Mouse (Mus musculus): ENCODE data around the gene Dnajc5. TPM values are rescaled to one million over a fixed set of nuclear protein-coding genes. Genes with fewer than 3 reads are reported as not detected.

The Dnajc5 gene
- 206 and 217 TPM in 2 replicates for polyA plus RNA-seq (2015; fragmentation: Nextera tagmentation; extraction: Ambion mirVana)

GRCm38 (mm10) chr2:181520118-181520935 is at the start of gene Dnajc5:
Gene Dnajc5, plus strand, starts transcription at chr2:181520485.
- under 1% methylated on average over 74 of the region's 74 CpGs for WGBS
- peaks cover 41% of the 10 kb centered on the region for H3K4me1 ChIP-seq (replicated peaks)
- peak; percentile 97 for ATAC-seq (ENCODE audit: low FRiP score)
- H3K27ac ChIP-seq = peak within 1 kb of the TSS; percentile 98
- peak within 1 kb of the TSS; percentile 70 for H3K4me3 ChIP-seq
- H3K9me3 ChIP-seq = no peaks in the 10 kb centered on the region
- peak within 1 kb of the TSS; percentile 81 for H3K4me2 ChIP-seq
- H3K36me3 ChIP-seq = peaks cover 23% of the 10 kb centered on the region
- peak within 1 kb of the TSS; percentile 88 for H3K9ac ChIP-seq
- no peaks in the 10 kb centered on the region for H3K27me3 ChIP-seq

DNA sequence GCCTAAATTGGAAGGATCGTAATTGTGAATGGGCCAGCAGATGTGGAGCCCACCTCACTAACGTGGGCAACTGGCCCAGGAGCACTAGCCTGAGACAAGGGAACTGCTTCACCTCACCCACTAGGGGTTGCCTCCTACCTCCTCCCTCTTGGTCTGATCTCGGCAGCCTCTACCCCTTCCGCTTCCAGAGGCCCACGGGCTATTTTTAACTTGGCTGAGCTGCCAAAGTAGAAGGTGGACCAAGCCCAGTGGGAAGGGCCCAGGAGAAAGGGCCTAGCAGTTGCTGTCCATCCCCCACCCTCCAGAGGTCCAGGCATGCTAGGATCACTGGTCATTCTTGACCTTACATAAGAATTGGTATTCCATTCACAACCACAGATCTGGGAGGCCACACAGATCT is 49.0 kb upstream of the Dnajc5 start:
- Histone ChIP-seq H3K9me3 (no peaks in the 10 kb centered on the region), H3K4me2 (no peak overlapping the region), H3K27me3 (no peaks in the 10 kb centered on the region), H3K4me1 (replicated peaks) (no peaks in the 10 kb centered on the region), H3K36me3 (no peaks in the 10 kb centered on the region), H3K9ac (no peak overlapping the region), H3K27ac (no peak overlapping the region), H3K4me3 (no peak overlapping the region)
- no peak for ATAC-seq (ENCODE audit: low FRiP score)
- 63% methylated on average over 5 of the region's 5 CpGs for WGBS

- no peak overlapping the region for H3K27ac ChIP-seq
- WGBS = 81% methylated on average over 1 of the region's 1 CpGs
- no peak overlapping the region for H3K9ac ChIP-seq
- no peaks in the 10 kb centered on the region for H3K27me3 ChIP-seq
- no peak for ATAC-seq (ENCODE audit: low FRiP score)
- H3K9me3 ChIP-seq = no peaks in the 10 kb centered on the region
- H3K36me3 ChIP-seq = no peaks in the 10 kb centered on the region
- H3K4me3 ChIP-seq = no peak overlapping the region
- H3K4me1 ChIP-seq (replicated peaks) = no peaks in the 10 kb centered on the region
- no peak overlapping the region for H3K4me2 ChIP-seq
Observed at GRCm38 (mm10) chr2:181472256-181472827, 47.9 kb upstream of the Dnajc5 start.

DNA sequence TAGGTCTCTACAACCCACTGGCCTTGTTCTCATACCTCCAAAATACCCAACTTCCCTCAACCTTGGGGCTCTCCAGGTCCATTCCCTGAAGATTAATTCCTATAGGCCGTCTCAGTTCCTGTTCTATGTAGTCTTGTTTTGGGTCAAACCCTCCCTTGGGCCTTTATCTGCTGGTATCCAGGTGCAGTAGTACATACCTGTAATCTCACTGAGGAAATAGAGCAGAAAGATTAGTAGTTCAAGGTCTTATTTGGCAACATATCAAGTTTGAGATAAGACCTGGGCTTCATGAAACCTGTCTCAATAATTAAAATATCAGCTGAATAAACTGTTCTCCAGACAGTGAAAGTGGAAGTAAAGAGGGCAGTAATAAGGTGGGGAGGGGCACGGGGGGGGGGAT is 37.2 kb upstream of the Dnajc5 start:
- no peak overlapping the region for H3K27ac ChIP-seq
- 57% methylated on average over 2 of the region's 2 CpGs for WGBS

DNA sequence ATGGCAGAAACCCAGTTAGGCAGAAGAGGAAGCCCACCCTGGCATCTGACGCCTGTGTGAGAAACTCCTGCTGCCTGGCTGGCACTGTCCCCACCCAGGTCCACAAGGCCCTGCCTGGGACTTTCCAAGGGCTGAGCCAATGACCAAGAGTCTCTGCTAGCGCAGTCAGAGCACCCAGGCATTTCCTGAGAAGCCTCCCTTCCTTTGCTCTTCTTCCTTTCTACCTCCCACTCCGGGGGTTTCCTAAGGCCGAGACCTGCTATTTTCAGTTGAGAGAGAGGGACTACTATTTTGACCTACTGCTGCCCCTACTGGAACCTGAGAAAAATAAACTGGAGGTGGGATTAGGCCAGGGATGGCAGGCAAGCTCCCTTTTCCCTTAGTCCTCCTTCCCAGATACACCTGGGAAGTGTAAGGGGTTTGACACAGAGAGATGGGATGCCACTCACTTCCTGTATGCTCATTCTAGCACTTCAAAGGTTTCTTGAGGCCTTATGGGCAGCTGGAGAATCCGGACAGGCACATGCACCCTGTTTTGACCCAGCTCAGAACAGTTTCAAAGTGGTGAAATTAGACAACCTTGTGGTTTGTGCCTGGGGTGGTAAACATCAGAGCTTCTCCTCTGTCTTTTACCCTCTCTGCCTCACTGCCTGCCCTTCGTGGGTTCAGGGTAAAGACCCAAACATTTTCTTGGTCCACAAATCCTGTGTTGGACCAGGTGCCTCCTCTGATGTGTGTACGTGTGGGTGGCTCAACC is 36.5 kb upstream of the Dnajc5 start:
- Histone ChIP-seq H3K4me3 (no peak overlapping the region), H3K4me1 (replicated peaks) (peaks cover 18% of the 10 kb centered on the region; the same call in 1 of the 2 replicates), H3K4me2 (no peak overlapping the region), H3K9ac (no peak overlapping the region), H3K9me3 (no peaks in the 10 kb centered on the region), H3K27me3 (no peaks in the 10 kb centered on the region), H3K36me3 (no peaks in the 10 kb centered on the region), H3K27ac (no peak overlapping the region)
- no peak for ATAC-seq (ENCODE audit: low FRiP score)
- 37% methylated on average over 7 of the region's 7 CpGs for WGBS

More for the DNA sequence above, 37.2 kb upstream of the Dnajc5 start:
- H3K4me2 ChIP-seq = no peak overlapping the region
- H3K9ac ChIP-seq = no peak overlapping the region
- H3K9me3 ChIP-seq = no peaks in the 10 kb centered on the region
- H3K4me1 ChIP-seq (replicated peaks) = peaks cover 17% of the 10 kb centered on the region; the same call in 1 of the 2 replicates
- no peak for ATAC-seq (ENCODE audit: low FRiP score)
- H3K36me3 ChIP-seq = no peaks in the 10 kb centered on the region
- H3K4me3 ChIP-seq = no peak overlapping the region
- no peaks in the 10 kb centered on the region for H3K27me3 ChIP-seq

DNA sequence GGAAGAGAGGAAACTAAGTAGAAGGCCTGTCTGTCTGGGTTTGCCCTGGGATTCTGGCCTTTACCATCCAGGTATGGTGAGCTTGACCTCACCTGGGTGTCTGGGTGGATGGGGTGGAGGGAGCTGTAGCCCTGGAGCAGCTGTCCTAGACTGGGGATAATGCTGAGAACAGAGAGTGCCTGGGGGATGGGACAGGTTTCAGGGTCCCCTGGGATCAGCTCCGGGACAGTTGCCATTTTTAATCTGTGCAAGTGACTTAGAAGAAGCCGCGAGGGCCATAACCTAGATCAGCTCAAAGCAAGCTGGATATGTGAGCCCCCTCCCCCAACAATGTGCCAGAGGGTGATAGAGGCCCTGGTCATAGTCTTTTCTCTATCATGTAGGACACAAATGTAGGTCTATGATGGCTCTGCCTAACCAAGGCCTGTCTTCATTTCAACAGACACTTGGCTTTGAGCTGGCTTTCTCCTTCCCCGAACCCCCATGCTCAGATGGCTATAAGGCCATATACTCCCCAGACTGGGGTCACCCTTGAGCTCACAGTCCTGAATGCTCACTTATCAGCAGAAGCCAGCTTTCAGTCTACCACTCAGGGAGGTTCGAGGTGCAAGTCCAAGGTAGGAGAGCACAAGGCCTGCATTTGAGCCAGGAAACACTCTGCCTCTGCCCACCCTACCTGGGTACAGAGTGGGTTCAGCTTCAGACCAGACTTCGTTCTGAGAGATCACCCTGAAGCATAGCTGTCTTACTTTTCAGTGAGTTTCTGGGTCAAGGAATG is 35.6 kb upstream of the Dnajc5 start:
- Histone ChIP-seq H3K4me1 (replicated peaks) (peaks cover 18% of the 10 kb centered on the region; the same call in 1 of the 2 replicates), H3K9ac (no peak overlapping the region), H3K4me3 (no peak overlapping the region), H3K36me3 (no peaks in the 10 kb centered on the region), H3K4me2 (no peak overlapping the region), H3K27ac (no peak overlapping the region), H3K27me3 (no peaks in the 10 kb centered on the region), H3K9me3 (no peaks in the 10 kb centered on the region)
- WGBS = 79% methylated on average over 6 of the region's 6 CpGs
- no peak for ATAC-seq (ENCODE audit: low FRiP score)

DNA sequence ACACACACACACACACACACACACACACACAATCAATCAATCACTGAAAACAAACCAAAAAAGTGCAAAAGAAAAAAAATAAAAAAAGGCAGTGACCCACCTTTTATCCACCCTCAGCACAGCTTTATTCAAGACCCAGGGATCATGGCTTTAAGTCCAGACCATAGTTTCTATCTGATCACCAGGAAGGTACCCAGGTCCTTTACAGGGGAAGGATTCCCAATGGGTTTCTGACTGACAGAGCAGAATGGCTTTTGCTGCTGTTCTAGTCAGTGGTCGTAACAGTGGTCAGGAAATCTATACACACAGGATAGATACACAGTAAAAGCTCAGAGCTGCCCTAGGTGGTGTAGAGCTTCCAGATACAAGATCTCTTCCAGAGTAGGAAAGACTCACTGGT is 34.5 kb upstream of the Dnajc5 start:
- H3K4me1 ChIP-seq (replicated peaks) = peaks cover 18% of the 10 kb centered on the region; the same call in 1 of the 2 replicates
- no peak overlapping the region for H3K27ac ChIP-seq
- no peaks in the 10 kb centered on the region for H3K9me3 ChIP-seq
- no peak overlapping the region for H3K9ac ChIP-seq
- ATAC-seq (ENCODE audit: low FRiP score) = no peak
- H3K27me3 ChIP-seq = no peaks in the 10 kb centered on the region
- 26% methylated on average over 1 of the region's 1 CpGs for WGBS
- no peaks in the 10 kb centered on the region for H3K36me3 ChIP-seq
- no peak overlapping the region for H3K4me2 ChIP-seq
- no peak overlapping the region for H3K4me3 ChIP-seq

- 40% methylated on average over 5 of the region's 5 CpGs for WGBS
- no peak overlapping the region for H3K4me2 ChIP-seq
- no peak for ATAC-seq (ENCODE audit: low FRiP score)
Observed at GRCm38 (mm10) chr2:181487338-181488277, 32.7 kb upstream of the Dnajc5 start.

DNA sequence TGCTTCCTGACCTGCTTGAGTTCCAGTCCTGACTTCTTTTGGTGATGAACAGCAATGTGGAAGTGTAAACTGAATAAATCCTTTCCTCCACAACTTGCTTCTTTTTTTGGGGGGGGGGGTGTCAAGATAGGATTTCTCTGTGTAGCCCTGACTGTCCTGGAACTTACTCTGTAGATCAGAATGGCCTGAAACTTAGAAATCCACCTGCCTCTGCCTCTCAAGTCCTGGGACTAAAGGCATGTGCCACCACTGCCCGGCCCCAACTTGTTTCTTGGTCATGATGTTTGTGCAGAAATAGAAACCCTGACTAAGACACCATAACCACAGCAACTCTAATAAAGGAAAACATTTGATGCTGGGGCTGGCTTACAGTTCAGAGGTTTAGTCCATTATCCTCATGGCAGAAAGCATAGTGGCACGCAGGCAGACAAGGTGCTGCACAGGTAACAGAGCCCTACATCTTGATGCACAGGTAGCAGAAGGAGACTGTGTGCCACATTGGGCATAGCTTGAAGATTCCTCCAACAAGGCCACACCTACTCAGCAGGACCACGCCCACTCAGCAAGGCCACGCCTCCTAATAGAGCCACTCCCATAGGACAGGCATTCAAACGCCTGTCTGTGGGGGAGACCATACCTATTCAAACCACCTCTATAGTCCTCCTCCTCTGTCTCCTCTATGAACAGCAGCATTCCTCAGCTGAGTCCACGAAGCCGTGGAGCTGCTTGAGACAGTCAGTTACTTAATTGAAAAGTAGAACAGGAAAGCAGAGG is 28.7 kb upstream of the Dnajc5 start:
- 26% methylated on average over 7 of the region's 7 CpGs for WGBS
- Histone ChIP-seq H3K4me1 (replicated peaks) (peaks cover 11% of the 10 kb centered on the region), H3K9me3 (no peaks in the 10 kb centered on the region), H3K27ac (no peak overlapping the region), H3K27me3 (no peaks in the 10 kb centered on the region), H3K36me3 (no peaks in the 10 kb centered on the region), H3K4me2 (no peak overlapping the region), H3K4me3 (no peak overlapping the region), H3K9ac (no peak overlapping the region)
- no peak for ATAC-seq (ENCODE audit: low FRiP score)

More at GRCm38 (mm10) chr2:181487338-181488277, 32.7 kb upstream of the Dnajc5 start:
- no peaks in the 10 kb centered on the region for H3K36me3 ChIP-seq
- no peak overlapping the region for H3K4me3 ChIP-seq
- H3K27me3 ChIP-seq = no peaks in the 10 kb centered on the region
- peaks cover 18% of the 10 kb centered on the region; the same call in 1 of the 2 replicates for H3K4me1 ChIP-seq (replicated peaks)
- peak overlapping the region; percentile 70 for H3K27ac ChIP-seq
- H3K9ac ChIP-seq = peak overlapping the region; percentile 24; the same call in 1 of the 2 replicates
- no peaks in the 10 kb centered on the region for H3K9me3 ChIP-seq

DNA sequence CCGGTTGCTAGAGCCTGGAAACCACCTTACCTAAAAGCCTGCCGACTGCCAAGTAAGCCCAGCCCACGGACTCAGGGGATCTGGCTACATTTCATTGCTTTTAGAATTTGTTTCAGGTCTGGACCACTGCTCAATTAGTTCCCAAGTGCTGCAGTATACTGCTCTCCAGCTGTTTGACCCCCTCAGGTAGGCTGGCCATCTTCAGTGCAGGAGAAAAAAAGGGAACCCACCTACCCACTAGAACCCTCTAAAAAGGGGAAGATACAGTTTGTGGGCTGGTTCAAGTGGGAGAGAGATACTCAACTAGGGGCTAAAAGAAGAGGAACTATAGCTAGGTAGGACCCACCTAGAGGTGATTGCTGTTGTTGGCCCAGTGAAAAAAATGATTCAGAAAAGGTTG is 28.1 kb upstream of the Dnajc5 start:
- Histone ChIP-seq H3K9me3 (no peaks in the 10 kb centered on the region), H3K9ac (no peak overlapping the region), H3K27me3 (no peaks in the 10 kb centered on the region), H3K27ac (no peak overlapping the region), H3K4me3 (no peak overlapping the region), H3K4me2 (no peak overlapping the region), H3K36me3 (no peaks in the 10 kb centered on the region), H3K4me1 (replicated peaks) (peaks cover 11% of the 10 kb centered on the region)
- no peak for ATAC-seq (ENCODE audit: low FRiP score)
- WGBS = 37% methylated on average over 3 of the region's 3 CpGs

Measured in hindbrain, embryonic 13.5 days (tissue).